Mouse (Mus musculus): Measurements from ENCODE around the gene Cdk12. TPM values are rescaled to one million over a fixed set of nuclear protein-coding genes. Genes with fewer than 3 reads are reported as not detected.

Gene Cdk12
- polyA plus RNA-seq, 1 experiment from 2014 or later, result 8.5 TPM

DNA sequence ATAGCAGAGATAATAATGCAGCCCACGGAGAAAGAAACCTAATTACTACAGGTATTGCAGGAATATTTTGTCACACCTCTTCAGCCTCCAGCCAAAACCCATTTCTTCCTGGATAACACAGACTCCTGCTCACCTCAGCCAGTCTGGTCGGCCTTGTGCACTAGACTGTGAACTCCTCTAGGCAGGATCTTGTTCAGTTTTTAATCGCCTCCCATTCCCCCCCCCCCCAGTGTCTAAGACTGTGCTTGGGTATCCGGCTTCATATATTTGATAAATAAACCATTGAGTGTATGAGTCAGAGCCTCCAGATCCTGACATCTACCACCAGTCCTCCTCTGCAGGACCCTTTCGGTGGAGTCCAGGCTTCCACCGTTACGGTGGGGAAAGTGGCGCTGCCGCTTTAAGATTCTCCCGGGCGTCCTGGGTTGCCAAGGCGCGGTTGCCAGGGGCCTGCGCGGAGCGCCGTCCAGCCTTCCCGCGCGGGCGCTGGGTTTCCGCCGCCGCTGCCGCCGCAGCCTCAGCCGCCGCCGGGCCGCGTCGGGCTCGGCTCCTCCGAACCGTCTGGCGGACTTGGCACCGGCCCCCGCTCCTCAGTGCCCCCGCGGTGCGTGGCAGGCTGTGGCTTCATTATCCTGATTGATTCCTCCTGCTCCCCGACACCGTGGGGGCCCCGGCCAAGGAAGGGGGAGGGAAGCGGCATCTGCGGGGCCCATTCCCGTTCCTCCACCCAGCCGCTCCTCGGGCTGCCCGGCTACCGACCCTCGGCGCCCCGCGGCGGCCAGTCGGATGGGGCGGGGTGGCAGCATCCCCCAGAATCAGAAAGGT is 91.5 kb downstream of the Cdk12 start:
- Histone ChIP-seq H3K4me1 (replicated peaks) (peaks cover 25% of the 10 kb centered on the region), H3K9ac (peak overlapping the region; percentile 70), H3K4me3 (replicated peaks) (peak overlapping the region; percentile 71), H3K36me3 (no peaks in the 10 kb centered on the region), H3K27me3 (replicated peaks) (no peaks in the 10 kb centered on the region; the same call in none of the 2 replicates), H3K9me3 (no peaks in the 10 kb centered on the region), H3K4me2 (replicated peaks) (peak overlapping the region; percentile 98), H3K27ac (no peak overlapping the region)
- WGBS, result 1% methylated on average over 58 of the region's 58 CpGs
- ATAC-seq, result peak; percentile 85

- no peaks in the 10 kb centered on the region for H3K36me3 ChIP-seq
- no peaks in the 10 kb centered on the region; the same call in none of the 2 replicates for H3K27me3 ChIP-seq (replicated peaks)
- H3K9ac ChIP-seq, result peak overlapping the region; percentile 70
- peak overlapping the region; percentile 71 for H3K4me3 ChIP-seq (replicated peaks)
- 0 out of 2 replicates have a peak, but pooled peaks have one; percentile 6 for ATAC-seq
- H3K4me1 ChIP-seq (replicated peaks), result peaks cover 25% of the 10 kb centered on the region
- H3K4me2 ChIP-seq (replicated peaks), result peak overlapping the region; percentile 98
- H3K9me3 ChIP-seq, result no peaks in the 10 kb centered on the region
- WGBS, result 11% methylated on average over 9 of the region's 9 CpGs
- H3K27ac ChIP-seq, result no peak overlapping the region
These were observed 92.2 kb downstream of the Cdk12 start for GRCm38 (mm10) chr11:98295013-98295585.

DNA sequence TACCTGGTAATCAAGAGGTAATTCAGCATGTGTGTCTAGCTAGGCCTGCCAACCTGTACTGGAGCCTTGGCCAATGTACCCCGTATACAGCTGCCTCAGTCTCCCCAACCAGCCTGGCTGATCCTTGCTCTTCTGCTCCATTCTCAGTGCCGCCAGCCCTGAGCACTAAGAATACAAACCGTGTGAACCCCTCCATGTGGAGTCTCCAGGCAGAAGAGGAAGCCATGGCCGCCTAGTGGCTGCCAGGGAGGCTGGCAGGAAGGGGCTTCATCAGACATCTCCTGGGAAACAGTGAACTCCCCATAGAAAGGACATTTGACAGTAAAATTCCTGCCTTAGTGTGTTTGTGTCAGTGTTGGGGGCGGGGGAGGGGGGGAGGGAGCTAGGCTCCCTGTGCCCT is 93.4 kb downstream of the Cdk12 start:
- H3K4me1 ChIP-seq (replicated peaks), result peaks cover 25% of the 10 kb centered on the region
- no peak overlapping the region for H3K9ac ChIP-seq

DNA sequence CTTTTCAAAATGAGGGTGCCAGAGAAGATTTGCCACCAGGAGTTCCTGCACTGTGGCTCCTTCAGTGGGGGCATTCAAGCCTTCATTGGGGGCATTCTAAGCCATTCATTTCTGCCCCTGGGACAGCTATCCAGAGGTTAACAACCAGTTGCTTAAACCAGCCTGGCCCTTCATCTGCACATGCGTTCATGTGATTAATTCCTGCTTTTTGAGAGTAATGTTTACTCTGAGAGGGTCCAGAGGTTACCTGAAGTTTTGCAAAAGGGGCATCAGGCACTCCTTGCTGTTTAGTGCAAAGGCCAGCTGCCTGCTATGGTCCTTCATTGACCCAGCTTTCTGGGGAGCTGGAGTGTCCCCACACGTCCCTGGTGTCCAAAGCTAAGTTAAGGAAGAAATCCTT is 94.1 kb downstream of the Cdk12 start:
- Histone ChIP-seq H3K9me3 (no peaks in the 10 kb centered on the region), H3K36me3 (no peaks in the 10 kb centered on the region), H3K4me3 (replicated peaks) (no peak overlapping the region), H3K27me3 (replicated peaks) (no peaks in the 10 kb centered on the region; the same call in none of the 2 replicates), H3K27ac (no peak overlapping the region), H3K9ac (no peak overlapping the region), H3K4me1 (replicated peaks) (peaks cover 25% of the 10 kb centered on the region), H3K4me2 (replicated peaks) (no peak overlapping the region)
- 42% methylated on average over 2 of the region's 2 CpGs for WGBS
- ATAC-seq, result no peak

More for the DNA sequence above, 93.4 kb downstream of the Cdk12 start:
- H3K27ac ChIP-seq, result no peak overlapping the region
- no peak overlapping the region for H3K4me3 ChIP-seq (replicated peaks)
- WGBS, result 11% methylated on average over 5 of the region's 5 CpGs
- no peak overlapping the region for H3K4me2 ChIP-seq (replicated peaks)
- no peaks in the 10 kb centered on the region; the same call in none of the 2 replicates for H3K27me3 ChIP-seq (replicated peaks)
- H3K36me3 ChIP-seq, result no peaks in the 10 kb centered on the region
- H3K9me3 ChIP-seq, result no peaks in the 10 kb centered on the region
- no peak for ATAC-seq

DNA sequence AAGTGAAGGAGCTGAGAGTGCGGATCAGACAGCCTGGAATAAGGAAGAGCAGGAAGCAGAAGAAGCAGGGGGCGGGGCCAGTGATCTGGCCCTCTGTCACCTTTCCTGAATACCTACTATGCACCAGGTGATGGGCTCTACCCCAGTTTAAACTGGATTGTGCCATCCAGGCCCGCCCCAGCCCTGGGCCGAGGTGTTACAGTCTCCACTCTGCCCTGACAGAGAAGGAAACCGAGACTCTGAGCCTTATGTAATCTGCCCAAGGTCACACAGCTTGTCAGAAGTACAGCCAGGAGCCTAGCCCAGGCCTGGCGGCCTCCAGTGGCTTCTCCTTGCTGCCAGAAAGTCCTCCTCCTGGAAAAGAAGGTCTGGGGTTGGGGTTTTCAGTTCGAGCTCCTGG is 94.9 kb downstream of the Cdk12 start:
- Histone ChIP-seq H3K27me3 (replicated peaks) (no peaks in the 10 kb centered on the region; the same call in none of the 2 replicates), H3K9me3 (no peaks in the 10 kb centered on the region), H3K4me1 (replicated peaks) (peaks cover 25% of the 10 kb centered on the region), H3K27ac (no peak overlapping the region), H3K36me3 (no peaks in the 10 kb centered on the region), H3K9ac (peak overlapping the region; percentile 5; the same call in 1 of the 2 replicates), H3K4me3 (replicated peaks) (no peak overlapping the region), H3K4me2 (replicated peaks) (no peak overlapping the region)
- ATAC-seq, result no peak
- 28% methylated on average over 7 of the region's 7 CpGs for WGBS

DNA sequence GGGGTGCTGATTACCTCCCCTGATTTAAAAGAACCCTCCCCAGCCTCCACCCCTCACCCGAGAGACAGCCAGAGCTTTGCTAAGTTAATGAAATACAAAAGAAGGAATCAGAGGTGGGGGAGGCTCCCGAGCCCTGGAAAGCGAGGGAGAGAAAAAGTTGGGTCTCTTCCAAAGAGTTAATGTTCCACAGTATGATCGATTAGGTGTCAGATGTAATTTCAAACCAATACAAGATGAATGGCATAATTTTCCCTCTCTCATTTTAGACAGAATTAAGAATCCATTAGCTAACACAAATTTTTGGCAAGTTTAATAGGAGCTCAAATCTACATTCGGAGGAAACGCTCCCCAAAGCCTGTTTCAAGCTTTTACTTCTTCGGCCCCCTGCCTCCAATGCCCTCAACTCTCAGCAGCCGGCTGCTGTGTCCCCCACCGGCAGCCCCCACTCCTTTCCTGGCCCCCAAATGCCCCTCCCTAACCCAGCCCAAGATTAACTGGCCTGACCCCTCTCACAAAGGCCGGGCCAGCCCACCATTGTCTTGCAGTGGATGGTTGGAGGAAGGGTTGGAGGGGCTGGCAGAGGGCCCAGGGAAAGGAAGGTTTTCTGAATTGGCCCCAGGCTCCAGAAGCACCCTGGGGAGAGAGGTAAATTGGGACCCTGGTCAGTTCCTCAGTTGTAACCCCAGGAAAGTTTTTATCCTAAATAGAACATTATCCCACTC is 95.8 kb downstream of the Cdk12 start:
- WGBS, result 20% methylated on average over 10 of the region's 10 CpGs
- no peak overlapping the region for H3K27ac ChIP-seq
- no peak for ATAC-seq
- peaks cover 25% of the 10 kb centered on the region for H3K4me1 ChIP-seq (replicated peaks)
- no peaks in the 10 kb centered on the region for H3K36me3 ChIP-seq
- no peak overlapping the region for H3K4me2 ChIP-seq (replicated peaks)
- H3K27me3 ChIP-seq (replicated peaks), result no peaks in the 10 kb centered on the region; the same call in none of the 2 replicates
- H3K9ac ChIP-seq, result peak overlapping the region; percentile 5; the same call in 1 of the 2 replicates
- no peaks in the 10 kb centered on the region for H3K9me3 ChIP-seq
- no peak overlapping the region for H3K4me3 ChIP-seq (replicated peaks)

DNA sequence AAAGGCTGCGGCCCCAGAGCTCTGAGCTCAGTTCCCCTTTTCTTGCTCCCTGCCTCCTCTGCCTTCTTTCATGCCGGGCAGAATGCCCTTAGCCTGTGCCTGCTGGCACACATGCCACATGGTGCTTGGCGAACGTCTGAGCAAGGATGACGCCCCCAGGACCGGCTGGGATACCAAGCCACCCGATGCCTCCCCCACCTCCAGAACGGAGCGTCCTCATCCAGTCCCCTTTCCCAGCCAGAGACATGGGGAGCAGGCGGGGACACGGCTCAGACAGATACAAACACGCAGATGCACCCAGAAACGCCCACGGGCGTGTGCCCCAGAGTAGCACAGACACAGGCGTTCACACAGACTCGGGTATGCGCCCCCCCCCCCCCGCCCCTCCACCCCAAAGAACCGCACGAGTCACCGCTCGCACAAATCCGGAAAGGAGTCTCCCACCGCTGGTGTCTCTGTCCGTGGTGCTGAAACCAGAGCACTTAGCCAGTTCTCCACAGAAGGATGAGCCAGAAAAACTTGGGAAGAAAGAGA is 111.0 kb downstream of the Cdk12 start:
- peaks cover 59% of the 10 kb centered on the region for H3K27me3 ChIP-seq (replicated peaks)

DNA sequence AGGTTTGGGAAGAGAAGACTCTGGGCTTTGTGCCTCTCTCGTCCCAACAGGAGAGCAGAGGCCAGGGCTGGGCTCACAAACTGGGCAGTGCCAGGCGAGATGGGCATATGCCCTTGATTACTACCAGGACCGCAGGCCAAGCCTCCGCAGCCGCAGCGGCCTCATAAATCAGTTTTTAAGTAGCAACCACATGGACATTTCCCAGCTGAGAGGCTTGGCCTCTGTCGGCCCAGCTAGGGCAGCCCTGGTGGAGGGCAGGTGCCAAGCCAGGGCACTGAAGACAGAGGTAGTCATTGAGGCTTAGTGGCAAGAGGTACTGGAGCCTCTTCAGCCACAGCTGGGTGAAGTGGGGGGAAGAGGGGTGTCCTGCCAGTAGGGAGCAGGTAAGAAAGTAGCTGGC is 114.6 kb downstream of the Cdk12 start:
- Histone ChIP-seq H3K36me3 (no peaks in the 10 kb centered on the region), H3K9ac (no peak overlapping the region), H3K4me3 (replicated peaks) (no peak overlapping the region), H3K9me3 (no peaks in the 10 kb centered on the region), H3K4me2 (replicated peaks) (no peak overlapping the region), H3K27ac (no peak overlapping the region), H3K27me3 (replicated peaks) (peaks cover 91% of the 10 kb centered on the region), H3K4me1 (replicated peaks) (no peaks in the 10 kb centered on the region)
- WGBS, result 11% methylated on average over 7 of the region's 7 CpGs
- no peak for ATAC-seq

More for the DNA sequence above, 111.0 kb downstream of the Cdk12 start:
- H3K4me2 ChIP-seq (replicated peaks), result no peak overlapping the region; the same call in 1 of the 2 replicates
- no peak overlapping the region for H3K27ac ChIP-seq
- 2% methylated on average over 26 of the region's 26 CpGs for WGBS
- no peak overlapping the region for H3K4me3 ChIP-seq (replicated peaks)
- no peak overlapping the region for H3K9ac ChIP-seq
- H3K9me3 ChIP-seq, result no peaks in the 10 kb centered on the region
- H3K36me3 ChIP-seq, result no peaks in the 10 kb centered on the region
- no peaks in the 10 kb centered on the region for H3K4me1 ChIP-seq (replicated peaks)
- ATAC-seq, result no peak

- Histone ChIP-seq H3K4me3 (replicated peaks) (no peak overlapping the region), H3K9me3 (no peaks in the 10 kb centered on the region), H3K4me2 (replicated peaks) (no peak overlapping the region), H3K9ac (no peak overlapping the region), H3K27ac (no peak overlapping the region), H3K36me3 (no peaks in the 10 kb centered on the region), H3K4me1 (replicated peaks) (no peaks in the 10 kb centered on the region), H3K27me3 (replicated peaks) (peaks cover 95% of the 10 kb centered on the region)
- no peak for ATAC-seq
- WGBS, result under 1% methylated on average over 14 of the region's 14 CpGs
These were observed 115.7 kb downstream of the Cdk12 start for GRCm38 (mm10) chr11:98318421-98319116.

DNA sequence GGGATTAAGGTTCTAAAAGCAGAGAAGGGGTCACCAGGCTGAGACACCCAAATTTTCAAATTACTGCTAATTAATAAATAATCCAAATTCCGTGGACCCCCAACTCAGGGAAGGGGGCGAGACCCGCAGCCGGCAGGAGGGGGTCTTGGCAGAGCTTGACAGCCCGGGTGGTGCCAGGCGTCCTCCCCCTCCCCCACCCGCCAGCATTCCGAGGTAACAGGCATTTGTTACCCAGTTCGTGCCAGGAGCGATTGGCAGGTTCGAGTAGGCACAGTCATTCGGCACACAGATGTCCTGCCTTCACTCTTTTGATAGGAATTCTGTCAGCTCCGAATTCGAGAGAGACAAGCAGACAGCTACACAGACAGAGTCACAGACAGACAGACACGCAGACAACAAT is 116.3 kb downstream of the Cdk12 start:
- 4% methylated on average over 15 of the region's 15 CpGs for WGBS
- no peak overlapping the region for H3K4me3 ChIP-seq (replicated peaks)
- no peak for ATAC-seq
- peaks cover 96% of the 10 kb centered on the region for H3K27me3 ChIP-seq (replicated peaks)
- no peaks in the 10 kb centered on the region for H3K9me3 ChIP-seq
- no peaks in the 10 kb centered on the region for H3K4me1 ChIP-seq (replicated peaks)
- no peak overlapping the region for H3K9ac ChIP-seq
- H3K27ac ChIP-seq, result no peak overlapping the region
- no peak overlapping the region for H3K4me2 ChIP-seq (replicated peaks)
- H3K36me3 ChIP-seq, result no peaks in the 10 kb centered on the region

- no peaks in the 10 kb centered on the region for H3K4me1 ChIP-seq (replicated peaks)
- H3K9me3 ChIP-seq, result no peaks in the 10 kb centered on the region
- H3K36me3 ChIP-seq, result no peaks in the 10 kb centered on the region
- WGBS, result 18% methylated on average over 4 of the region's 4 CpGs
- H3K4me2 ChIP-seq (replicated peaks), result no peak overlapping the region
- no peak for ATAC-seq
- H3K4me3 ChIP-seq (replicated peaks), result no peak overlapping the region
- no peak overlapping the region for H3K27ac ChIP-seq
- no peak overlapping the region for H3K9ac ChIP-seq
- peaks cover 96% of the 10 kb centered on the region for H3K27me3 ChIP-seq (replicated peaks)
These were observed 116.7 kb downstream of the Cdk12 start for GRCm38 (mm10) chr11:98319544-98319943.
